Mouse (Mus musculus) neutrophil, adult 83 days (primary cell): ENCODE results near the gene Wdhd1. TPM values are rescaled to one million over a fixed set of nuclear protein-coding genes. Genes with fewer than 3 reads are reported as not detected.

Experiments used
- total RNA-seq, 2 experiments: library from RNA; stranded (reverse); gene quantifications; one replicate each; pipeline ENCODE4 v1.2.4; 2023

Wdhd1 gene
- total RNA-seq: 10 to 100 TPM; 35.2 to 37.7 TPM

GRCm38 (mm10) chr14:47276637-47277393, at the start of gene Wdhd1, which contains the start of gene Socs4:
Gene Wdhd1, minus strand, starts transcription at chr14:47276857.
Gene Socs4, plus strand, starts transcription at chr14:47276931.

DNA sequence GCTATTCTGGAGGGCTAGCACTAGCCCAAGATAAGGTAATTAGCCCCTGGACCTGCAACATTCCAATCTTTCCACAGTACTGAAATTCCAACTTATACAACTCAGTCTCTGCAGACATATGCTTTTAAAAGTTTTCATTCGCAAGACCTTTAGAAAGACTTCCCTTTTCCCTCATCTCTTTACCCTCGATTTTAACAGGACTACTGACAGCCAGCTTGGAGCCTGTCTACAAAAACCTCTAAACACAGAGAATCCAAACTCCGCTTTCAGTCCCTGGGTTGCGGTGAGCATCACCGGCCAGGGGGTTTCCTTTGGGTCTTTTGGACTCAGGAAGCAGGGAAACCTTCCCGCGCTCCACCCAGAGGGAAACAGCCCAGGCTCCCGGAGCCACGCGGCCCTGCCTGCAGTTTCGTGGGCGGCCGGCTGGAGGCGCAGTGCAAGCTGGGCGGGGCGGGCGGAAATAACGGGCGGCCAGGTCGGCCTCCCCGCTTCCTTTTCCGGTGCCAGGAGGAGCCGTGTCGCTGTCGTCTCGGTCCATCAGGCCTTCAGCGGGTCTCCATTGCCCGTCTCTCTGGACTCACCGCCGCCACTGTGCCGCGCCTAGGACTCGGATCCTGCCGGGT, 21.2 kb upstream of the Wdhd1 start, which contains the start of gene Mapk1ip1l:
Gene Mapk1ip1l, plus strand, starts transcription at position 482 of the 623 bp plus-strand sequence.

Other genes starting within 250 kb of the Wdhd1 start
- 10 to 100 TPM; 10.3 to 10.9 TPM for gene Gch1, start 87.4 kb downstream of the Wdhd1 start, total RNA-seq
- gene Socs4, start 74 bp upstream of the Wdhd1 start, total RNA-seq: 10 to 100 TPM; 13.7 to 17.5 TPM
- gene Mapk1ip1l, start 21.4 kb upstream of the Wdhd1 start, total RNA-seq: 10 to 100 TPM; 89.8 to 97.7 TPM
- 100 to 1,000 TPM; 472 to 506 TPM for gene Lgals3, start 90.9 kb upstream of the Wdhd1 start, total RNA-seq
- 10 to 100 TPM; 53.3 to 56.2 TPM for gene Dlgap5, start 141.6 kb upstream of the Wdhd1 start, total RNA-seq
- 10 to 100 TPM; 35.0 to 37.1 TPM for gene Fbxo34, start 173.6 kb upstream of the Wdhd1 start, total RNA-seq